Mouse (Mus musculus): ENCODE measurements around the gene B3gnt2.
A peak's percentile ranks its signal among the peaks of the same experiment; 100 is the strongest.

B3gnt2 gene

DNA sequence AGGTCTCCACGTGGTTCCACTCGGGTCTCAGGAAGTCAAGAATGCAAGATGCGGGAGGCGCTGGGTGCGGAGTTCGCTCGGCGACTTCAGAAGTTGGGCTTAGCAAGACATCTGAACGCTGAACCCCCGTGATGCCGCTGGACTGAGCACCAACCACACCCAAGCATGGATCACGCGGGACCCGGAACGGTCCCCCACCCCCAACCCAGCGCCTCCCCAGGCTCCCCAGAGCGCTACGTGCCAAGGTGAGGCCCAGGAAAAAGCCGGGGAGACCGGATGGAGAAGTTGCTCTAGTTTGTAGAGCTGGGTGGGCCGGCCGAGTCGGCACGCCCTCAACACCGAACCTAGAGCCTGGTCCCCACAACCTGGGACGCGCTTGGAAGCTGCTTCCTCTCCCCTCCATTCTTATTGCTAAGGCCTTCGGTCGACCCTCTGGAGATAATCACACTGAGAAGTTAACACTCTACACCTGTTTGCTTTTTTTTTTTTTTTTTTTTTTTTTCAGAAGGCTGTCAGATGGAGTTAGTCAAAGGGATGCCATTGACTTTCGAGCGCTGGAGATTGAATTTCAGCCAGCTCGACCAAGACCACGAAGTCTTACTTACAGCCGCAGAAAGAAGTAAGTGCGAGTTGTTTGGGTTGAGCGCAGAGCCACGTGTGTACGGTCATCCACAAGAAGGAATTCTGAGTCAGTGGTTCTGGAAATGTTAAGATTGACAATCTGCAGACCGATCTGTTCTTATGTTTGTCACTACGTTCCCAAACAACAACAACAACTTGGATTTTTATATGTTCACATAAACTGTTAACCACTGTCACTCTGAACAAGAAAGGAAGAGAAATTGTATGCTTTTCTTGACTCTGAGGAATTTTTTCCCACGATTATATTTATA lies at the start of gene B3gnt2:
Gene B3gnt2, minus strand, starts transcription at position 627 of the 893 bp plus-strand sequence.
- peak; percentile 70 for DNase-seq

DNA sequence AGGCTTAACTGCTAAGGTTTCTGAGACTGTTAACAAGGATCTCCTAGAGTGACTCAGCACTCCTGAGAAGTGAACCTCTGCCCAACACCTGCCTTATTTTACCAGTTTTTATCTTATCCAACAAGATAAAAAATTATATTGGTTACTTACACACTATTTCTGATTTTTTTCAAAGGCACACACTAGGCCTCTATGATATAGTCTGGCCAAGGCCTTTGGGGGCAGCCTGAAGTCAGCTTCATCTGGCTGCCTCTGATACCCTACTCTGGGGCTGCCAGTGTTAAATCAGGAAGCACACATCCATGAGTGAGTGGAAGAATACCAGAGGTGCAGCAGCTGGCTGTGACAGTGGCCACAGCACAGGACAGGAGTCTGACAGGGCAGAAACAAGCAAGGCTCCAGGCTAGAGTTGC lies 45.7 kb upstream of the B3gnt2 start:
- no peak for DNase-seq

DNA sequence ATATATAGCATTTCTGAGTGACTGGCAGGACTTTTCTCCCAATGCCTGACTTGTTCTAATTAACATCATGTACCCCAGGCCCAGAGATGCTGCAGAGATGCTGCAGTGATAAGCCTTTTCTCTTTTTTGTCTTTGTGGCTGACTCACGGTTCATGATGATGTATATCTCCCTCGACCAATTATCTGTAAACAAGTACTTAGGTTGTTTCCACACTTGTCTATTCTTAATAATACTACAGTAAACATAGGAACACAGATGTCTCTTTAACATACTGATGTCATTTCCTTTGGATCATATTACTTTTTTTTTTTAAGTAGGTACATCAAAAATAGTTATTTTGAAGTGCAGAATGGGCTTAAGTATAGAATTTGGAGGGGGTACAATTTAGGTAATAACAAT lies 42.2 kb upstream of the B3gnt2 start:
- no peak for DNase-seq

DNA sequence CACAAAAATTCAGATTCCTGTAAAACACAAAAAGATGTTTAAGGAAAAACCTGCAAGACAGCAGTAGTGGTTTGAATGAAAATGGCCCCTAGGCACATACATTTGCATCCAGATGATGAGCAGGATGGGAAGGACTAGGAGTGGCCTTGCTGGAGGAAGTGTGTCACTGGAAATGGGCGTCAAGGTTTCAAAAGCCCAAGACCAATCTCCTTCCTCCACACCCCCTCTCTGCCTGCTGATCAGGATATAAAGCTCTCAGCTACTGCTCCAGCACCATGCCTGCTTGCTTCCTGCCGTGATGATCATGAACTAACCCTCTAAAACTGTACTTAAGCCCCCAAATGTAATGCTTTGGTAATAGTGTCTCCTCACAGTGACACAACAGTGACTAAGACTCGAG lies 39.3 kb upstream of the B3gnt2 start:
- no peak for DNase-seq

DNA sequence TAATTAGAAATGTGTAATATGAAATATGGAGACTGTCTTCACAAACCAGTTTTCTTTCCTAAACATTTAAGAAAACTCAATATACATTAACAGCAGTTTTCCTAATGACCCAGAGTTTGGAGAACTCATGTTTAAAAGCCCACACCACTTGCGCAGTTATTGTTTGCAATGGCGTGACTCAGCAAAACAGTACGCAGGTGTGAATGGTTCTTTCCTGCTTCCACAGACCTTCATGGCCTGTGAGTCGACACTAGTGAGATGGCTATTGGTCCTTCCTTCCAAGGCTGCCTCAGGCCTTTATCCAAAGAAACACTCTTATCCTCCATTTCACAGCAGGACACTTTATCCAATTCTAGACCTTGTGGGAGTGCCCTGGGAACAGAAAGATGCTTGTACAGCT lies 36.9 kb upstream of the B3gnt2 start:
- no peak for DNase-seq

DNA sequence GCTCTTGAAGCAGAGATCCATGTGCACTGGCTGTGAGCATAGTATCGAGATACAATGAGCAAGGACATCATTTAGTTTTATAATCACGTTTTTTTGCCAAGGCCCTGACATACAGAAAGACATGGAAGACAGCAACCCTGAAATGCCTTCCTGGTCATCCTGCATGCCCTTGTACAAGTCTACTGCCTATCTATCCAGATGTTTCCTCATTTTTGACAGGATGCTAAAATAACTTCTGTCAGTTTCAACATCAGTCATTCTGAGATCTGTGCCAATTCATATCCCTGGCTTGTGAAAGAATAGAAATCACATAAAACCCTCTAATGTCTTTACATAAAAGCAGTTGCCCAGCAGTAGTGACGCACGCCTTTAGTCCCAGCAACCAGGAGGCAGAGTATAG lies 36.4 kb upstream of the B3gnt2 start:
- DNase-seq = no peak

DNA sequence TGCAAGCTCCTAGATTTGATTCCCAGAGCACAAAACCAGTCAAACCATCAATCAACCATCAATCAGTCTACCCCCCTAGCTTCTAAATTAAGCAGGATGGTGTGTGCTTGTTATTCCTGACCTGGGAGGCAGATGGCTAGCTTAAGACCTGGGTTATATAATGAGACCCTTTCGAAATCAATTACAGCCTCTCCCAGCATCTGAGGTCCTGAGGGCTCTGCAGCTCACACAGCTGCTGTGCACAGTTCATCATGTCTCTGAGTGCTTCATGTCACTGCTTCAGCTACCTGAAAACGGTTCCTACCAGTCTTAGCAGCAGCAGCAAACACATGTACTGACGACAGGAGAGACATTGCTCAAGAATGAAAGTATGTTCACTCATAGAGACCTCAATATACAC lies 32.3 kb upstream of the B3gnt2 start:
- DNase-seq = no peak

DNA sequence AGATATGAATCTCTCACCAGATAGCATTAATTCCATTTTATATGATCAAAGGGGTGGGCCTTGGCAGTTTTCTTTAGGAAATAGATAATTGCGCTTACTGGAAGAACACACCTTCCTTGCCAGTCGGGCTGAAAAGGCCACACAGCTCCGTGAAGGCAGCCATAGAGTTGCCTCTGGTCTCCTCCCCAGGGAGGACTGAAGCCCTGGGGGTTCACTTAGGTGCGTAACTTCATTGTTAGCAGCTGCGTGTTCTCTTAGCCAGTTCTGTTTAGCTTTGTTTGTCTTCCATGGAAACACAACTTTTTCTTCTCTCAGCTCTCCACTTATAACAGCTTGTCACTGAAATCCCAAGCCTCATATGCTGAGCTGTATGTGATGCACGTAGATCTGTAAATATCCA lies 31.7 kb upstream of the B3gnt2 start:
- DNase-seq = no peak

DNA sequence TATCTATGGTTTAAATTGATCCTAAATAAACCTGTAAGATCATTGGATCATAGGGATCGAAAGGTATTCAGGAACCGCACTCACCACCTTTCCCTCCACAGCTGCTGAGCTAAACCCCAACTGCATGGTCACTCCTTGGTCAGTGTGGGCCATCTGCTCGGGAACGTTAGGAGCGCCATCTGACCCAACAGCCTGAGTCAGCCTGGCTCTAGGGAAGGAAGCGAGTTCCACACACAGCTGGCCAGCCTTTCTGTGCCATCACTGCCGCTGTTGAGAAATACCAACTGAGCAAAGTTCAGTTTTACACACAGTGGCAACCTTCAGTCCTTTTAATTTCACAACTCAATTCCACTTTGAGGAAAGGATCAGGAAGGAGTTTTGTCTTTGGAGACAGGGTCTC lies 31.1 kb upstream of the B3gnt2 start:
- DNase-seq = peak; percentile 42

DNA sequence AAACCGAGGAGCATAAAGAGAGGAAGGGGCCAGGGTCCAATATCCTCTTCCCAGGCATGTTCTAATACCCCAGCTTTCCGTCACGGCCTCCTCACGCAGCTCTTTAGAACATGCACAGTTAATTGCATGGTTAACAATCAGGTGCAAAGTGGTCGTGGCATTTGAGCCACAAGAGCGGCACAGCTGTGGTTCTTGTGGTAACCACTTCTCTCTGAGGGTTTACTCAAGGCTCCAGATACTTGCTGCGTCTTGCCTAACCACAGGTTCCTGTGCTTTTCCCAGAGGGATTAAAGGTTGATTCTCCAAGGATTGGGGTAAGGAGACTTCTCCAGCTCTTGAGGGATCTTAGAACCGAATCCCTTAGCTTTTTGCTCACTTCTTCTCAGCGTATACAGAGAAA lies 30.5 kb upstream of the B3gnt2 start:
- no peak for DNase-seq

DNA sequence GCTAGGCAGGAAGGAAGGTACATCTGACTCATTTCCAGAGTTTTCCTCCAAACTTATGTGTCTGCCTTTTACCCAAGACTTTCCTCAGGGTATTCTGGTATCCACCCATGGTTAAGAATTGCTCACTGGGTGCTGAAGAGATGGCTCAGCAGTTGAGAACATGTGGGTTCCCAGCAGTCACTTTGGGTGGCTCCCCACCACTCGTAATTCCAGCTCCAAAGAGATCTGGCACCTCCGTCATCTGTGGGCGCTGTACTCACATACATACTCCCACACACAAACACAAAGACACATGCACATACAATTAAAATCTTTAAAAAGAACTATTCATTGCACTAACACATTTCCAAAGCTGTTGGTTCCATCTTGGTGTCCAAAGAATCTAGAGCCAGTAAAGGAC lies 28.5 kb upstream of the B3gnt2 start:
- no peak for DNase-seq

DNA sequence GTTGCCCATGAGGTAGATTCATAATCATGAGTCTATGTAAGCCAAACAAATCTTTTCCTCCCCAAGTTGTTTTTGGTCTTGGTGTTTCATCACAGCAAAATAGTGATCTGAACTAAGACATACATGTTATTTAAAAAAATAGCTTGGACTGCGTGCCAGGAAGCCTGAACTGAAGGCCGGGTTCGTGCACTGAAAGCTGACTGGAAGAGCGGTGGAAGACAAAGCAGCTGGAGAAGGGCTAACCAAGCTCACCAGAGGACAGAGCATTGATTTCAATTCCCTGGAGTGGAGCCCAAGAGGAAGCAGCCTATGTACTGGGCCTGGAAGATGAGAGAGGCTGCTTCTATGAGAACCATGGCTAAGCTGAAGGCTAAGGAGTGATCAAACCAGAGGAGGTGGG lies 26.2 kb upstream of the B3gnt2 start:
- peak; percentile 24 for DNase-seq

DNA sequence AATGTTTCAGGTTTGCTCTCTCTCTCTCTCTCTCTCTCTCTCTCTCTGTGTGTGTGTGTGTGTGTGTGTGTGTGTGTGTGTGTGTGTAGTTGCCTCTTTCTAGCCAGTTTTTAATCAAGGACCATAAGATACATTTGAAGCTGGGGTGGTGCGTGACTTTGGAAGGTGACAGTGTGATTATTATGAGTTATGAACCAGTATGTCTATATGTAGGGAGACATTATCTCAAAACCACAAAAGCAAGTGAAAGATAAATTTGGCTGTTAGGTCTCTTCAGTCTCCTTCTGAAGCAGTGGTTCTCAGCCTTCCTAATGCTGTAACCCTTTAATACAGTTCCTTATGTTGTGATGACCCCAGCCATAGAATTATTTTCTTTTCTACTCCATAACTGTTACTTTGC lies 24.6 kb upstream of the B3gnt2 start:
- no peak for DNase-seq

DNA sequence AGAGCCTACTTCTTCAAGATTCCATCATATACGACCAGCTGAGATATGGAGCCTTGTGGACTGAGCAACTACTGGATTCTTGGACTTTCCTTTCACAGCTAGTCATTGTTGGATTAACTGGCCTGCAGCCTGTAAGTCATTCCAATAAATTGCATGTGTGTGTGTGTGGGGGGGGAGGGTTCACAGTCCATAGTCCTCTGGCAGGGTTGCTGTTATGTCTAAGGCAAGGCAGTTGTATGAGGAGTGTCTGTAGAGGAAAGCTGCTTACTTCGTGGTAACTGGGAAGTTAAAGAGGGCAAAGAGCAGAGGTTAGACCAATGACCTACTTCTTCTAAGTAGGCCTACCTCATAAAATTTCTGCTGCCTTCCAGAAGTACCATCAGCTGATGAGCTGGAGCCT lies 22.9 kb upstream of the B3gnt2 start:
- DNase-seq = no peak

DNA sequence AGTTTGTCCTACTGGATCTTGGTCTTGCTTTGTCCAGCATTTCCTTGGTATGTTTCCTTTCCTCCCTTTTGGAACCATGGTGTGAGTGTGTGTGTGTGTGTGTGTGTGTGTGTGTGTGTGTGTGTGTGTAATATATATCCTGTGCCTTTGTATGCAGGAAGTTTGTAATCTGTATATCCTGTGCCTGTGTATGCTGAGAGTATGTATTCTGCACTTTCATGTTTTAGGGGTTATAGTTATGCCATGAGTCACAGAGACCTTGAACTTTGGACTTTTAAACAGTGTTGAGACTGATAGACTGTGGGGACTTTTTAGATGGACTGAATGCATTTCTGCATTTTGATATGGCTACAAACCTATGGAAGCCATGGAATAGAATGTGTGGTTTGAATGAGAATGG lies 22.2 kb upstream of the B3gnt2 start:
- DNase-seq = no peak

DNA sequence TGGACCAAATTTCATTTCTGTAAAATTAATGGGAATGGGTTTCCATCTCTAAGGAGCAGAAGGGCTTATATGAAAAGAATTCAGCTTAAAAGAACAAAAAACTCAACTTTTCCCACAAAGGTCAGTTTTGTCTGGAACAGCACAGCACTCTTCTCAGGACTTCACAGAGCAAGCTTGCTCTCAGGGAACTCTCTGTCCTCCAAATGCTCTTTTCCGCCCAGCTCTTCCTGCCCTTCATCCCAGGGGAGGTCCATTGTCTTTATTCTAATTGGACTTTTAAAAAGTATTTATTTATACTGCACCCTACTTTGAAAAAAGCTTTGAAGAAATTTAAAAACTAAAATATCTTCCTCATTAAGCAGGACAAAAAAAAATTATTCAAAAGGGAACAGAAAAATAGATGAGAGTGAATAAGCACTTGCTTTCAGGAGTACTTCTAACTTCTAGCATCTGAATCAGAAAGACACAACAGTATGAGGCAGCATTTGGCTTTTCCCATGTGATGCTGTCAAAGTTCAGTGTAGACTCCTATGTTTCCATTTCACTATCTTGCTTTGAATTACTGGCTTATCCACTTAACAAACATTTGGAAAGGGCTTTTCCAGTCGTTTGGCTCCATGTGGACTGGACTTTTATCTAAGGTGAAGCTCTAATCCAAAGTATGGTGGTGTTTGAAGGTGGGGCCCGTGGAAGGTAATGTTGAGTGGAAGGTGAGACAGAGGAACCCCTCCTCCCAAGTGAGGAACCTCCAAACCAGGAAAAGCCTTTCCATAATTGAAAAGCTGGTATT lies 19.8 kb upstream of the B3gnt2 start:
- no peak for DNase-seq

DNA sequence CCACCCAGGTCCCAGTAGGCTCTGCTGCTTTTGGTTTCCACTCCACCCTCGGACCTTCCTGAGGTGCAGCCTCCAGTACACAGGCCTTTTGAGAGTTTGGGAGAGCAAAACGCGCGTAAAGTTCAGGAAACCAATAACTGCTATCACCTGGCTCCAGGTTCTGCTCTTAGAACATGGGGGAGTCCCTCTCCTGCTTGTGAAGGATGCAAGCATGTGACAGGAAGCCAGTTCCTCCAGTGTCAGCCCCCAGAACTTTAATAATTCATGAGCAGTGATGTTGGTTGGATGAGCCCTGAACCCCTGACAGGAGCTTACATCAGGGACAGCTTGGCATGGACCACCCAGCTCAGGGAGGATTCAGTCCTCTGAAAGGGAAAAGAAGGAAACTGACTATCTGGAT lies 18.9 kb upstream of the B3gnt2 start:
- no peak for DNase-seq

DNA sequence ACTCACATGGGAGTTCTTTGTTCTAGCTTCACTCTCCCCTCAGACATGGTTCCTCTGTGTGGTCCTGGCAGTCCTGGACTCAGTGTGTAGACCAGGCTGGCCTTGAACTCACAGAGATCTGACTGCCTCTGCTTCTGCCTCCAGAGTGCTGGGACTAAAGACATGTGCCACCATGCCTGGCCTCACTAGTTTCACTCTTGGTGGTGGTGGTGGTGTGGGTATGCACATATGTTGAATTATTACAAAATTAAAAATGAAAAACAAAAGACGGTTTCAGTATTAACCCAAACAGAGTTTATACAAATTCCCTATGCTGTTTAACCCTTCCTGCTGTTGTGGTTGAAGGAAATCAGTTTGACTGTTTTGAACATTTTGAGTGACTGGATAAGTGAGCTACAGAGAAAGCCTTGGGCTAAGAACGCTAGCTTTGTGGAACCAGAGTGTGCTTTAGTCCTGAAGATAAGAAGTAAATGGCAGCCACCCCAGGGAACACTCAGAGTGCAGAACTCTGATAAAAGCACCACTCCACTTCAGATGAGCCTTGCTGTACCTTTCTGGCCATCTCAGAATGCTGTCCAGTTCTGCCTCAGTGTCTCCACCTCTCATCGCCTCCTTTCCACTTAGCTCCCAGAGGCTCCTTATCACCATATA lies 16.0 kb upstream of the B3gnt2 start:
- no peak for DNase-seq

DNA sequence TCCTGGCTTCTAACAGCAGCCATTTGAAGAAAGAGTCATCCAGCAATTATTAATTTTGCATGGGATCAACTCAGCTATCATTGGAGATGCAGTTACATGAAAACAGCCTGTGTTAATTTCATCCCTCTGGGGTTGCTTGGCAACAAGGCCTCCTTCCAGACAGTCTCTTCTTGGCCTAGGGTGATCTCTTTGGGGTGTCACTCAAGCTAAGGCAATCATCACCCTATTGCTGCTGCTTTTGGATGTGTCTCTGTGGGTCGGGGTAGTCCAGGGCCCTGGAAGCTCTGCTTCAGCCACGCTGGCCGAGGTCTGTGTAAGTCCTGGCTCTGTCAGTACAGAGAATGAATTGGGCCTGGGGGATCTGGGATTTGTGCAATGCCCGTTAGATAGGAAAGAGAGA lies 14.5 kb upstream of the B3gnt2 start:
- no peak for DNase-seq

DNA sequence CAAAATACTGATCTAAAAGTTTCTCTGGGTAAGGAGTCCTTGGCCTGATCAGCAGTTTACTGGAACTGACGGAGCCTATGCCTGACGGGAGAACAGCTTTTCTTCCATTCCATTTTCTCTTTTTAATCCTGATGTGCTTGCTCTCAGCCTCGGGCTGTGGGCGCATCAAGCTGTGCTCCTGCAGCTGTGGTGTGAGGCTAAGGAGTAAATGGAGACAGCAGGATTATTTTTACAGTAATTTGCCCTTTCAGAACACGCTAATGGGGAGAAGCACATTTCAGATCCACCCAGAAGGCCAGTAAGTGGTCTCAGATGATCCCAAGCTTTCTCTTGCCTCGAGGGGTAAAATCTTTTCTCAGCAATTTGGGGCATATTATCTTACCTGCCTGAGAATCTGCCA lies 14.0 kb upstream of the B3gnt2 start:
- no peak for DNase-seq

DNA sequence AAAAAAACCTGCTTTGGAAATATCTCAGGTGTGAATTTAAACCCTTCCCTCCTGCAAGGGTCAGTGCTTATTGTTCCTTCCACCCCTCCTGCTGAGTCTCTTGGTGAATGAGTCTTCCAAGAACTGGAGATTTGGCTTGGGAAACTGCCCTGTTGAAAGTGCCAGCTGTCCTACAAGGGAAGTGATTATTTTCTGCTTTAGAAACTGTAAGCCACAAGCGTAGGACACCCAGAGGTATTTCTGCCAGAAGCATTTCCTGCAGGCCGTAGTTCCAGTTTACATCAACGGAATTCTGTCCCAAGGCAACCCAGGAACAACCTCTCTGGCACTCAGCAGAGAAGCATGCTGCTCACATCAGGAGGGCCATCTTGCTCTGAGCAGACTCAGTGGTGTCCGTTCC lies 12.6 kb upstream of the B3gnt2 start:
- peak; percentile 60 for DNase-seq

DNA sequence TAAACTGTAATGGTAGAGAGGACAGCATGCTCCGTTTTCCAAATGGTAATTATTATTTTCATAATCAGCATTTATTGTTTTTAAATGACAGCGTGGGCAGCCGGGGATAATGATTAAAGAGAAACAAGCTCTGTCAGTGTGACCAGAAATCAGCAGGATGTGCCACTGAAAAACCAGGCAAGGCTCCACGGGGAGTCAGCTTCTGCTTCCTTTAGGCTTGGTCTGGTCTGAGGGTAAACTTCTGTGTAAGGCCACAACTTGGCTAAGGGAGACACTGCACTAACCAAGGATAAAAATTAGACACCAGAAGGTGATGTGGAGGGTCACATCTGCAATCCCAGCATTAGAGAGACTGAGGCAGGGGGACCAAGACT lies 11.5 kb upstream of the B3gnt2 start:
- no peak for DNase-seq

DNA sequence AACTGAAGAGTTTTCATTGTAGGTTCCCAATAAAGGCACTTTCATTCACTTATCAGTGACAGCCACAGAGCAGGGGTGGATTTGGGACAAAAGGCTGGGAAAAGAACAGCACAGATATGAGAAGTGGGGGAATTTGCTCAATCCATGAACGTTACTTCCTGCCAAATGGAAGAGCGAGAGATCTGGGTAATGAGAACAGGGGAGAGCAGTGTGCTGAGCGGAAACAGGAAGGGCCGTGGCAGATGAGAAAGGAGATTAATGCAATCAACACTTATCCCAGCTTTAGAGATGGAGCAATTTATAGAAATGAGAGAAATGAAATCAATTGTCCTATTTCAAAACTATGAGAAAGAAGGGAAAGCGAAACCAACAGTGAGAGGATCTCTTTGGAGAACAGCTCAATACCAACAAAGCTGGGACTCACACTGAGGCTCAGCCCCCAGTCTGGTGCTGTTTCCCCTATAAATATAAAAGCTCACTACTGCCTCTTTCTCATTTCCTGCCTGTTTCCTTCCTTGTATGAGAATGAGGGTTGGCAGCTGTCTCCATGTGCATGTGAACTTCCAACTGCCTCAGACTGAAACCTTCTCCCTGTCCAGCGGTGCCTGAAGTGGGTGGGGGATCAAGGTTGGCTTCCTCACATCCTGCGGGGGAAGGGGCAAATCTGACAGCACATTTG lies 11.0 kb upstream of the B3gnt2 start:
- peak; percentile 47 for DNase-seq

Data from lung, postnatal 10 days (tissue).